Mouse (Mus musculus): ENCODE measurements at regions not wholly inside any gene's neighbourhood (a gene's known extent, or its start where the extent isn't known, plus 50 kb on each side); places are given as distances from the start of the nearest gene placed in this dataset.
A peak's percentile ranks its signal among the peaks of the same experiment; 100 is the strongest.

- DNase-seq (ENCODE audit: low spot score) = peak; percentile 1
Measured at GRCm38 (mm10) chr2:92752156-92752555, 152.6 kb downstream of the Chst1 start.

GRCm38 (mm10) chr2:92752794-92753193 is 153.3 kb downstream of the Chst1 start:
- no peak for DNase-seq (ENCODE audit: low spot score)

DNA sequence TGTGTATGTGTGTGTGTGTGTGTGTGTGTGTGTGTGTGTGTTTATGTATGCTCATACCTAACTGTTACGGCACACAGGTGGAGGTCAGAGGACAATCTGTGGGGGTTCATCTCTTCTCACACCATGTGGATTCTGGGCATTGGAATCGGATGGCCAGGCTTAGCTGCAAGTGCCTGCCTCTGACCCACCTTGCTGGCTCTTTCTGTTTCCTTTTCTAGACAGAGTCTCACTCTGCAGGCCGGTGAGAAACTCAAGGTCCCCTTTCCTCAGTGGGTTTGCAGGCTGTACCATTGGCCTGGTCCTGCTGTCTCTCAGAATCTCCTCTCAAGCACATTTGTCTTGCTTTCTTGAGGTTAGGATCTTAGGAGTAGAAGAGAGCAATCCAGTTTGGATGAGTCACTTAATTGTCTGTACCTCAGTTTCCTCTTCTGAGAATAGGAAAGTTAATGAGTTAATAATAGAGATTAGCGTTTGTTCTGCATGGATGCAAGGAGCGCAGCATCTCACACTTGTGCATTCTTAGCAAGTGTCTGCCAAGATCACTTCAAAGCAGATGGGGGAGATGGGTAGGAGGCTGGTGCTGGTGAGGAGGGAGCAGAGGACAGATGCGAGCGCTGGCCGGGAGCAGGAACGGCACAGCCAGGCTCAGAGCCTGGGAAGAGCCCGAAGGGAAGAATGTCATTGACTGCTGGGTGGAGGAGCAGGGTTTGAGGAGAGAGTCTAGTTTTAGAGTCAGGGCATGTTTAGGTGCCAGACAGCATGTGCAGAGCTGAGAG is 155.2 kb downstream of the Chst1 start:
- no peak for DNase-seq (ENCODE audit: low spot score)

- no peak for DNase-seq (ENCODE audit: low spot score)
Measured at GRCm38 (mm10) chr2:92756491-92756890, 157.0 kb downstream of the Chst1 start.

- no peak for DNase-seq (ENCODE audit: low spot score)
Measured at GRCm38 (mm10) chr2:92758775-92759174, 156.1 kb upstream of the Syt13 start.

- no peak for DNase-seq (ENCODE audit: low spot score)
Measured at GRCm38 (mm10) chr2:92763881-92764635, 150.8 kb upstream of the Syt13 start.

GRCm38 (mm10) chr2:92767476-92768005 is 147.4 kb upstream of the Syt13 start:
- no peak for DNase-seq (ENCODE audit: low spot score)

DNA sequence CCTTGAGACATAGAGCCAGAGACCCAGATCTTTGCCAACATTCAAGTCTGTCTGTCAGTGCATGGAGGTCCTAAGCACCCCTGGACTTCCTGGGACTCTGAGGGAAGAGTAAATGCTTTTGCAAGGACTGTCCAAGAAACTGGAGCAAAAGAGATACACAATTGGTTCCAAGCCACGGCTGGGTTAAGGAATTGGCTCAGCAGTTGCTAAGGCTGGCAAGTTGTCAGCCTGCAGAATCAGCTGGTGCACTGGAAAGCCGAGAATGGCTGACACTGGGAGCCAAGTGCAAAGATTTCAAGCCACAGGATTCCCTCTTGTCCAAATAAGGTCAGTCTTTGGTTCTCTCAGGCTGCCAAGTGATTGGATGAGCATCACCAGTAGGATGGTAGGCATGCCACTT is 146.8 kb upstream of the Syt13 start:
- DNase-seq (ENCODE audit: low spot score) = no peak

DNA sequence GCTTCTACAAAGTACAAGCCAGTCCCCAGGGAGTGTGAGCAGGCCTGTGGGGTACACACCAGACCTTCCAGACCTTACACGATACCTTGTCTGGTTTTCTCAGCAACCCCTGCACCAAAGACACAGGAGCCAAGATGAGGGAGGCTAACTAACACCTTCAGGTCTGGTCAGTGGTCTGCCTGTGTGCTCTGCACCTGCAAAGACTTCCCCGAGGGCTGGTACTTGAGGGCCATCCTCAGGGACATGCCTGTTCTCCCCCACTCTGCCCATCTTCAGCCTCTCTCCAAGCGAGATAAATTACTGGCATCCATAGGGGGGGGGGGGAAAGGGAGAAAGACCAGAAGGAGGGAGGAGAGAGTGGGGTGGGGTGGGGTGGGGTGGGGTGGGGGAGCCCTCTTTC is 145.8 kb upstream of the Syt13 start:
- no peak for DNase-seq (ENCODE audit: low spot score)

- DNase-seq (ENCODE audit: low spot score) = no peak
Measured at GRCm38 (mm10) chr2:92770098-92770497, 144.8 kb upstream of the Syt13 start.

GRCm38 (mm10) chr2:92772623-92773022 is 142.3 kb upstream of the Syt13 start:
- DNase-seq (ENCODE audit: low spot score) = no peak

- no peak for DNase-seq (ENCODE audit: low spot score)
Measured at GRCm38 (mm10) chr2:92776497-92776896, 138.4 kb upstream of the Syt13 start.

DNA sequence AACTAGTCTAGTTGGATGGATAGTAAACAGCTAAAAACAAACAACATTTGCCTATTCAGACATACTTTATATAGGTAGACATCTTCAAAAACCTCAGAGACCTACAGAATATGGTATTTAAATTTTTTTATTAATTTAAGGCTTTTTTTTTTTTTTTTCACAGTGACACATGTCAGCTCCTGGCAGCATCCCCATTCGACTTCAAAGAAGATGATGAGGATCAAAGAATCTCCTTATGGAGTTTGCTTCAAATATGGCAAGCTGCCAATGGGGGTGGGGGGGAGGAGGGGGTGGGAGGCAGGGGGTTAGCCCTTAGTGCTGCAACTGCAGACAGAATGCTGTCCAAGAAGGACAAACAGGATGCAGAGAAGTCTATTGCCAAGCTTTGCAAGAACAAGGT is 135.8 kb upstream of the Syt13 start:
- DNase-seq (ENCODE audit: low spot score) = no peak

- DNase-seq (ENCODE audit: low spot score) = no peak
Measured at GRCm38 (mm10) chr2:92780021-92780420, 134.9 kb upstream of the Syt13 start.

- no peak for DNase-seq (ENCODE audit: low spot score)
Measured at GRCm38 (mm10) chr2:92781451-92781850, 133.4 kb upstream of the Syt13 start.

DNA sequence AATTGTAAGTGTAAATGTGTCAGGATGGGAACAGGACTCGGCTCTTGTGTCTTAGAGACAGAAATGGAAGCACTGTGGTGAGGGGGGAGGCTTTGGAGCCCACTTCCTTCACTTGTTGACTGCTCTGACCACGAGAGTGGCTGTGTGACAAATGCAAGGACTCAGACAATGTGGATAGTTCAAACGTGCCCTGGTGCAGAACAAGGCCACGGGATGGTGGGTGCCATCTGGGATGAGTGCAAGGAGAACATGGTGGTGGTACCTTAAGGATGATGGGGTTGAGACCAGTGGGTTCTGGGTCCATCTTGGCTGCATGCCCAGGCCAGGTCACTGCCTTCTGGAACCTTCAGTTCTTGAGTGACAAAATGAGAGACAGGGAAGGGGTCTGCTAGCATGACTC is 132.3 kb upstream of the Syt13 start:
- no peak for DNase-seq (ENCODE audit: low spot score)

GRCm38 (mm10) chr2:92784916-92785315 is 130.0 kb upstream of the Syt13 start:
- DNase-seq (ENCODE audit: low spot score) = no peak

GRCm38 (mm10) chr2:92787925-92788410 is 126.9 kb upstream of the Syt13 start:
- no peak for DNase-seq (ENCODE audit: low spot score)

GRCm38 (mm10) chr2:92788875-92789274 is 126.0 kb upstream of the Syt13 start:
- DNase-seq (ENCODE audit: low spot score) = no peak

GRCm38 (mm10) chr2:92790374-92790773 is 124.5 kb upstream of the Syt13 start:
- DNase-seq (ENCODE audit: low spot score) = no peak

GRCm38 (mm10) chr2:92799770-92800169 is 115.1 kb upstream of the Syt13 start:
- no peak for DNase-seq (ENCODE audit: low spot score)

- no peak for DNase-seq (ENCODE audit: low spot score)
Measured at GRCm38 (mm10) chr2:92800667-92801066, 114.2 kb upstream of the Syt13 start.

GRCm38 (mm10) chr2:92804916-92805315 is 110.0 kb upstream of the Syt13 start:
- DNase-seq (ENCODE audit: low spot score) = no peak
